ENCODE assay signal across 1 mouse cellular context in the genomic region with DNA sequence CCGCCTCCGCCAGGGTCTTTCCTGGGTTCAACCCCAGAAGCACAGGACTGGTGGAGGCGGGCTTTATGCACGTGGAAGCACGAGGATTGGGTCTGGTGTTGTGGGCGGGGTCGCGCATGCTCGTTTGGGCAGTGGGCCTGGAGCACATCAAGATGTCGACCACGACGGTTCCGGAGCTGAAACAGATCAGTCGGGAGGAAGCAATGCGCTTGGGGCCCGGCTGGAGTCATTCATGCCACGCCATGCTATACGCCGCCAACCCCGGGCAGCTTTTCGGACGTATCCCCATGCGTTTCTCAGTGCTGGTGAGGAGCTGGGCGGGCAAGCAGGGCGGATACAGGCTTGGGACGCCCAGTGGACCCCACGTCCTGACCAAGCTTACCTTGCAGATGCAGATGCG.
A peak's percentile ranks its signal among the peaks of the same experiment; 100 is the strongest.
TF ChIP-seq lines count a peak whose summit lies in the region.

No protein-coding gene starts in this region.

TF ChIP-seq in MEL, 35 proteins besides CTCF, POLR2A, EP300 and RAD21 (continued from another document):
- TF ChIP-seq MEF2A (IDR thresholded peaks at IDR 0.05; ENCODE audit: extremely low read depth, insufficient replicate concordance, low read depth, low read length, poor library complexity, severe bottlenecking): no peak
- TF ChIP-seq USF1 (IDR thresholded peaks at IDR 0.05; ENCODE audit: low read depth, low read length): peak; percentile 61; the same call in 1 of the 2 replicates
- no peak for TF ChIP-seq GATA1 (IDR thresholded peaks at IDR 0.05; ENCODE audit: low read depth, low read length)
- no peak for TF ChIP-seq TAL1 (IDR thresholded peaks at IDR 0.05; ENCODE audit: low read length)
- TF ChIP-seq ZMIZ1 (IDR thresholded peaks at IDR 0.05; ENCODE audit: low read depth, low read length): peak; percentile 59; the same call in 1 of the 2 replicates
- no peak for TF ChIP-seq MYB (IDR thresholded peaks at IDR 0.05; ENCODE audit: low read depth, low read length)
- no peak for TF ChIP-seq JUND (IDR thresholded peaks at IDR 0.05; ENCODE audit: low read depth, low read length)
- TF ChIP-seq USF2 (IDR thresholded peaks at IDR 0.05; ENCODE audit: borderline replicate concordance in 1 of 2, insufficient read depth in 1 of 2, low read depth in 1 of 2, low read length in 2 of 2): no peak
- no peak for TF ChIP-seq CHD2 (IDR thresholded peaks at IDR 0.05; ENCODE audit: low read length)
- TF ChIP-seq TCF12 (IDR thresholded peaks at IDR 0.05; ENCODE audit: low read depth, low read length): peak; percentile 40; the same call in 1 of the 2 replicates
